Mouse (Mus musculus): ENCODE results near the gene Nxph4. TPM values are rescaled to one million over a fixed set of nuclear protein-coding genes. Genes with fewer than 3 reads are reported as not detected.

Nxph4 gene
- polyA plus RNA-seq, 1 experiment from 2014 or later = 0.13 TPM

DNA sequence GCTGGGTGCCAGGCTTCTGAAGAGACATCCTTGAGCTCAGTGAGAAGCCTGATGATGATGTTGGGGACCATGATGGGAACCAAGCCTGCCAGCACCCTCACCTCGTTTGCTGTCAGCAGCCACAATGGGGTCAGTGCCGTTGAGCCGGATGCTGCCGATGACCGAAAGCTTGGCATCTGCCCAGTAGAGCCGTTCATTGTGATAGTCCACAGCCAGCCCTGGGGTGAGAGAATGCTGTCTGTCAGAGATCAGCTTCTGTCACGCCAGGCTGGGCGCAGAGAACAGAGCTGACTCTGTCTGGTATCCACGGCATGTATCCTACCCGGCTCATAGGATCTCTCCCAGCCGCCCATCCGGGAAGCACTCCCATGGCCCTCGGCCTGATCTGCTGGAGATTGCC lies 7.7 kb upstream of the Nxph4 start:
- Histone ChIP-seq H3K36me3 (peaks cover 66% of the 10 kb centered on the region), H3K4me3 (replicated peaks) (no peak overlapping the region), H3K27me3 (peaks cover 21% of the 10 kb centered on the region), H3K27ac (no peak overlapping the region), H3K4me1 (replicated peaks) (no peaks in the 10 kb centered on the region), H3K9me3 (replicated peaks) (no peaks in the 10 kb centered on the region), H3K4me2 (no peak overlapping the region), H3K9ac (no peak overlapping the region)
- DNase-seq = no peak
- no peak for ATAC-seq (ENCODE audit: low read depth)
- WGBS (ENCODE audit: insufficient replicate concordance) = 73% methylated on average over 13 of the region's 13 CpGs

DNA sequence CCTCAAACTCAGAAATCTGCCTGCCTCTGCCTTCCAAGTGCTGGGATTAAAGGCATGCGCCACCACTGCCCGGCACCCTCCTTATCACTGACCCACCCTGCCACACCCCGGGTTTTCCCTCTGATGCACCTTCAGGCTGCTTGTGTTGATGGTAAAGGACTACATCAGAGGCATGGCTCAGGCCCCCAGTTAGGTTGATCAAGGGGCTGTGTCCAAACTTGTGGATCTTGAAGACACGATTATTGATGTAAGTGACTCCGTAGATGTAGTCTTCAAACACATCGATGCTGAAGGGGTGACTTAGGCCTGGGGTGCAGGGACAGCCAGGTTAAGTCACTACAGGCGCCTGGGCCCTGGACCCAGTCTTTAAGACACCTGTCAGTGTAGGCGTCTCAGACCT lies 7.2 kb upstream of the Nxph4 start:
- peaks cover 60% of the 10 kb centered on the region for H3K36me3 ChIP-seq
- 74% methylated on average over 8 of the region's 8 CpGs for WGBS (ENCODE audit: insufficient replicate concordance)

DNA sequence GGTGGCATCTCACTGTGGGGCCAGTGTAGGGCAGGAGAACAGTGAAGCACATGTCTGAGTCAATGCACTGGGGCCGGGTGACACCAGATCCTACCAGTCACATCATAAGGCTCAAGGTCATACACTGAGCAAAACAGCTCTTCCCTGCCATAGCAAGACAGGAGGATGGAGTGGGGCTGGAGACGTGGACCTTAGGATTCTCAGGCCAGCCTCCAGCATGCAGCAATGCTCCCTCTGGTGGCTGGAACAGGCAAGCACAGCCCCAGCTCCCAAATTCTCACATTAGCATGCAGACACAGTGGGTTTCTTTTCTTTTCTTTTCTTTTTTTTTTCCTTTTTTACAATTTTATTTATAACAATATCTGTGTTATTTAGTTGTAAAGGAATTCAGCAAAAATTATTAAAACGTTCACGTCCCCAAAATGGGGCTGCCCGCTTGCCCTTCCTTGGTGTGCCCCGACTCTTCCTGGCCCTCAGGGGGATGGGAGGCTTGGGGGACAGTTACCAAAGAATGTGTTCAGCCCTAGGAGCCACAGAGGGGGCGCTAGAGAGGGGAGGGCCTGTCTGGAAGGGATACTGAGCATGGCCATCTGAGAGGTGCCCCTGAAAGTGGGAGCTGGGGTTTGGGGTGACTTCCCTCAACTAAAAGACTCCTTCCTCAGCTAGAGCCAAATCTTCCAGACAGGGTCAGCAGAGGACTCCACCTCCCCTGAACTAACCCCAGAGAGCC lies 3.7 kb upstream of the Nxph4 start:
- H3K27me3 ChIP-seq = peaks cover 56% of the 10 kb centered on the region
- 27% methylated on average over 7 of the region's 7 CpGs for WGBS (ENCODE audit: insufficient replicate concordance)
- H3K4me3 ChIP-seq (replicated peaks) = no peak overlapping the region
- no peak overlapping the region for H3K4me2 ChIP-seq
- no peak overlapping the region for H3K9ac ChIP-seq
- DNase-seq = peak; percentile 44
- H3K27ac ChIP-seq = no peak overlapping the region
- no peaks in the 10 kb centered on the region for H3K9me3 ChIP-seq (replicated peaks)
- H3K36me3 ChIP-seq = peaks cover 34% of the 10 kb centered on the region
- peaks cover 13% of the 10 kb centered on the region for H3K4me1 ChIP-seq (replicated peaks)
- no peak for ATAC-seq (ENCODE audit: low read depth)

More for the DNA sequence above, 7.2 kb upstream of the Nxph4 start:
- ATAC-seq (ENCODE audit: low read depth) (no peak), DNase-seq (no peak)
- Histone ChIP-seq H3K4me2 (no peak overlapping the region), H3K27ac (no peak overlapping the region), H3K27me3 (peaks cover 25% of the 10 kb centered on the region), H3K4me3 (replicated peaks) (no peak overlapping the region), H3K4me1 (replicated peaks) (no peaks in the 10 kb centered on the region; the same call in 1 of the 2 replicates), H3K9ac (no peak overlapping the region), H3K9me3 (replicated peaks) (no peaks in the 10 kb centered on the region)

DNA sequence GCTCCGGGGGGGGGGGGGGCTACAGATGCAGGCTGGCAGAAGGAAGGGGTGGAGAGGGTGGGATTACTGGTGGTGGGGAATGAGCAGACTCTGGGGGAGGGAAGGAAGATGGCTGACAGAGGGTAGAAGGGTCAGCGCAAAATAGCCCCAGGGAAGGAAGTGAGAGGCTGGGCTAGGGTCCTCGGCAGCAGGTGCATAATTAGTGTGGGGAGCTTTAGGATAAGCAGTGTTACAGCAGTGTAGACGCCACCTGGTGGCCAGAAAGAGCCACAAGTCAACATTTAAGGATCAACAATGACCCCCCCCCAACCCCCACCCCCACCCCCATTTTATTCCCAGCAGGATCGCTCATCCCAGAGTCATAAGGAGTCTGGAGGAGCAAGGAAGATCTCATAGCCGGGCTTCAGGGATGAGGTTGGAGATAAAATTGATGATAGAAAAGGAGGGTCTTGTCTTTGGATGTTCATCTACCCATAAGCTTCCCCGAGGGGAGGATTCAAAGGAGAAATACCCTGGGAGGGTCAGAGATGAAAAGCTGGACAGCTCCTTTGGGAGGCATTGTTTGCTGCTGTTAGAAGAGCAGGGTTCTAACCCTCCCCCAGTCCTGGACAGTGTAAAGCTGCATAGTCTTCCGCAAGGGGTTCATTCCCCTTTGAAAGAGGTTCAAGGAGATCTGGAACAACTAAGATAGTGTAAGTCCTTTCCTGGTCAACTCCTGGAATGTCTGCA lies 2.4 kb upstream of the Nxph4 start:
- no peak overlapping the region for H3K4me2 ChIP-seq
- no peak for DNase-seq
- no peak overlapping the region for H3K4me3 ChIP-seq (replicated peaks)
- no peaks in the 10 kb centered on the region for H3K9me3 ChIP-seq (replicated peaks)
- H3K9ac ChIP-seq = no peak overlapping the region
- peaks cover 13% of the 10 kb centered on the region for H3K4me1 ChIP-seq (replicated peaks)
- peaks cover 27% of the 10 kb centered on the region for H3K36me3 ChIP-seq
- ATAC-seq (ENCODE audit: low read depth) = no peak
- peaks cover 67% of the 10 kb centered on the region for H3K27me3 ChIP-seq
- H3K27ac ChIP-seq = no peak overlapping the region
- 9% methylated on average over 8 of the region's 8 CpGs for WGBS (ENCODE audit: insufficient replicate concordance)

DNA sequence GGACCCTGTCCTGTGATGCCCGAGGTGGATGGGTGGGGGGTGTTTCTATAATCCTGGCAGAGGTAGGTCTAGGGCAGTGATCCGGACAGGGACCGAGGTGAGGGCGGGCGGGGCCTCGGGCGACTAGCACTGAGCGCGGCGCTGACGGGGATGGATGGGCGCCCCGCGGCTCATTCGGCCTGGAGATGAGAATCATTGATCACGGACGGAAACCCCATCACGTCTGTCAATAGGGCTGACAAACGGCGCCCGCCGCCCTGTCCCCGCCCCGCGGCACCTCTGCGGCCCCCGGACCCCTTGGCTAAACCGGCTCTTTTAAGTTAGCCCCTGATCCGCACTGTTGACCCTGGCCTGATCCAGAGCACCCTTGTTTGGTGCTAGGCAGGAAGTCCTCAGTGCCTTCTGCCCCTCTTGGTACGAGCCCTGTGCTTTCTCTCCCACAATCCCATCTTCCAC lies 598 bp upstream of the Nxph4 start:
- Histone ChIP-seq H3K4me1 (replicated peaks) (peaks cover 13% of the 10 kb centered on the region), H3K27me3 (peaks cover 84% of the 10 kb centered on the region), H3K4me2 (peak overlapping the region; percentile 59), H3K27ac (no peak overlapping the region), H3K4me3 (replicated peaks) (peak overlapping the region; percentile 42), H3K36me3 (peaks cover 11% of the 10 kb centered on the region), H3K9ac (no peak overlapping the region), H3K9me3 (replicated peaks) (no peaks in the 10 kb centered on the region)
- peak; percentile 32; the same call in 1 of the 2 replicates for ATAC-seq (ENCODE audit: low read depth)
- DNase-seq = no peak
- WGBS (ENCODE audit: insufficient replicate concordance) = 3% methylated on average over 30 of the region's 30 CpGs

DNA sequence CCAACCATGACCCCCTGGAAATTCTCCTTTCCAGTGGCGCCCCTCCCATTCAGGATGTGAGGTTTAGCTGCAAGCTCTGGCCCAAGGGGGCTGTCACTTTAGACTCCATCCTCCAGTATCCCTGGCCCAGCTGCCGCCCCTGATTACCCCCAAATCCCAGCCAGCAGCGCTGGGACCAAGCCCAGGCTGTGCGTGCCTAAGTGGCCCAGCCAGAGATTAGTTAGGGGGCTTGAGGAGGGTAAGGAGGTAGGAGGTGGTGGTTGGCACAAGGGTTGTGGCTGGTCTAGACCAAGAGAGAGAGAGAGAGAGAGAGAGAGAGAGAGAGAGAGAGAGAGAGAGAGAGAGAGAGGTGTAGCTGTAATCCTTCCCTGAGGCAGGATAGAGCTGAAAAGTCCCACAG lies 2.8 kb downstream of the Nxph4 start:
- no peak overlapping the region for H3K27ac ChIP-seq
- H3K4me3 ChIP-seq (replicated peaks) = no peak overlapping the region
- H3K36me3 ChIP-seq = no peaks in the 10 kb centered on the region
- peaks cover 16% of the 10 kb centered on the region for H3K4me1 ChIP-seq (replicated peaks)
- peaks cover 100% of the 10 kb centered on the region for H3K27me3 ChIP-seq
- no peak for DNase-seq
- no peak for ATAC-seq (ENCODE audit: low read depth)
- H3K9me3 ChIP-seq (replicated peaks) = no peaks in the 10 kb centered on the region
- WGBS (ENCODE audit: insufficient replicate concordance) = 4% methylated on average over 4 of the region's 4 CpGs
- no peak overlapping the region for H3K4me2 ChIP-seq
- H3K9ac ChIP-seq = no peak overlapping the region

DNA sequence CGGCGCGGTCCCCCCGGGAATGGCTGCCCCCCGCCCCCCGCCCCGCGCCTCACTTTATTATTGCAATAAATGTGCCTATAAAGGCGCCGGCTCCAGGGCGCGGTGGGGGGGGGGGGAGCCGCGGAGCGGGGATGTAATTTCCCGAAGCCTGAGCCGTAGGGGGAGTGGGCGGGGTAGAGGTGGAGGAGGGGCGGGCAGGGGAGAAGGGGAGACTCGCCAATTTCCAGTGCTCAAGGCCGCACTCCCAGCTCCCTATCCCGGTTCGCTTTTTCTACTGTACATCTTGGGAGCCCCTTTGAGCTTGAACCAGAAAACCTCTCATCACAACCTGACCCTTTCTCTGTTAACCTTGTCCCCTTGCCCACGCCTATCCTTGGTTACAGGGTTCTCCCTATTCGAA lies 3.4 kb downstream of the Nxph4 start:
- Histone ChIP-seq H3K36me3 (no peaks in the 10 kb centered on the region), H3K4me1 (replicated peaks) (peaks cover 21% of the 10 kb centered on the region), H3K27ac (no peak overlapping the region), H3K9me3 (replicated peaks) (no peaks in the 10 kb centered on the region), H3K4me3 (replicated peaks) (no peak overlapping the region), H3K4me2 (no peak overlapping the region), H3K9ac (no peak overlapping the region), H3K27me3 (peaks cover 100% of the 10 kb centered on the region)
- no peak for DNase-seq
- no peak for ATAC-seq (ENCODE audit: low read depth)
- WGBS (ENCODE audit: insufficient replicate concordance) = 3% methylated on average over 23 of the region's 25 CpGs

DNA sequence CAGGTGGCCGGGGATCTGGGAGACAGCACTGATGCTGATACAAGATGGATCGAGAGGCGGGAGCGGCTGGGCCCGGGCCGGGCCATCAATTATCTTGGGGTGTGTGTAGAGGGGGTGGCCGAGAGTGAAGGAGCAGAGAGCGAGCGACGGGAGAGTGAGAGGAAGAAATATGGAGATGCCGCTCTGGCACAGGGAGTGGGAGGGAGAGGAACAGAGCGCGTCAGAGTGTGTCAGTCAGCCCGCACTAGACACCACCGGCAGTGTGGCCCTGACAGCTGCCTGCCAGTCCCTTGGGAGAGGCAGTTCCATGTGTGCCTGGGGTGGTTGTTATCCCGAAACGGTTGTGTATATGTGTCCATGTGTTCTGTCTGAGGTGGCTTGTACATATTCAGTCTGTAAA lies 6.9 kb downstream of the Nxph4 start:
- 8% methylated on average over 17 of the region's 17 CpGs for WGBS (ENCODE audit: insufficient replicate concordance)
- Histone ChIP-seq H3K27ac (no peak overlapping the region), H3K4me1 (replicated peaks) (peaks cover 13% of the 10 kb centered on the region), H3K4me2 (no peak overlapping the region), H3K9ac (no peak overlapping the region), H3K36me3 (no peaks in the 10 kb centered on the region), H3K9me3 (replicated peaks) (no peaks in the 10 kb centered on the region), H3K4me3 (replicated peaks) (no peak overlapping the region), H3K27me3 (peaks cover 97% of the 10 kb centered on the region)
- DNase-seq (no peak), ATAC-seq (ENCODE audit: low read depth) (no peak)

DNA sequence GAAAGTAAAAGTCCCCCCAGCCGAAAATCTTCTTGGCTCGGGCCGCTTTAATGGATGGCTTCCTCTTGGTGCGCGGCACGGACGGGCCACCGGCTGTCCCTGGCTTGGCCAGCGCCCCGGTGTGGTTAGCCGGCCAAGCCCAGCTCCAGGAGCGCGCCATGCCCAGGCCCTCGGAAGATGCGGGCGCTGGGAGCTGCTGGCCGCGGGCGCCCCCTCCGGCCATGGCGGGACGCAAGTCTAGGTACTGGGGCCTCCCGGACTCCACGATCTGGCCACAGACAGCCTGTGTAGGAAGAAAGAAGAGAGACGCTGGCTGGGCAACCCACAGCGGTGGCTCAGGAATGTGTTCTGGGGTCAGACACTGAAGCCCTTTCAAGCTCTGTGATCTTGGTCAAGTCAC lies 7.7 kb downstream of the Nxph4 start:
- Histone ChIP-seq H3K36me3 (no peaks in the 10 kb centered on the region), H3K9ac (no peak overlapping the region), H3K9me3 (replicated peaks) (no peaks in the 10 kb centered on the region), H3K27me3 (peaks cover 89% of the 10 kb centered on the region), H3K4me2 (peak overlapping the region; percentile 46), H3K27ac (no peak overlapping the region), H3K4me3 (replicated peaks) (peak overlapping the region; percentile 32), H3K4me1 (replicated peaks) (peaks cover 16% of the 10 kb centered on the region)
- peak; percentile 13; the same call in 1 of the 2 replicates for ATAC-seq (ENCODE audit: low read depth)
- DNase-seq = peak; percentile 27
- whole genome bisulfite sequencing (ENCODE audit: insufficient replicate concordance) = under 1% methylated on average over 26 of the region's 26 CpGs

DNA sequence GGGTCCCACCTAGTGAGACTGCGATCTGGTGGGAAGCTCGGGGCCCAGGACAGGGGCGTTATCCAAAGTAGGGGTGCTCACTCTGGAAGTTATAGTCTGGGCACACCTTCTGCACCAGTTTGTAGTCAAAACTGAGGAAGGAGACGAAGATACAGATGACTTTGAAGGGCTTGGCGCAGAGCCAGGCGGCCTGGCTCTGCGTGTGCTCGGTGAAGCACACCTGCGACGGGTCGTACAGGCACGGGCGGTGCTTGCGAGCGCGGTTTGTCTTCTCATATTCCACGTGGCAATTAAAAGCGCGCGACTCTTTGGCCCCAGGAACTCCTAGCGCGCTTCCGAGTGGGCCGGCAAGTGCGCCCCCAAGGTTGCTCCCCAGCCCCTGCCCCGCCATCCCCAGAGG lies 8.3 kb downstream of the Nxph4 start:
- Histone ChIP-seq H3K9ac (no peak overlapping the region), H3K36me3 (no peaks in the 10 kb centered on the region), H3K4me2 (peak overlapping the region; percentile 46), H3K4me3 (replicated peaks) (peak overlapping the region; percentile 32), H3K27me3 (peaks cover 82% of the 10 kb centered on the region), H3K4me1 (replicated peaks) (peaks cover 23% of the 10 kb centered on the region), H3K27ac (no peak overlapping the region), H3K9me3 (replicated peaks) (no peaks in the 10 kb centered on the region)
- DNase-seq (no peak), ATAC-seq (ENCODE audit: low read depth) (no peak)
- WGBS (ENCODE audit: insufficient replicate concordance) = 5% methylated on average over 26 of the region's 26 CpGs

DNA sequence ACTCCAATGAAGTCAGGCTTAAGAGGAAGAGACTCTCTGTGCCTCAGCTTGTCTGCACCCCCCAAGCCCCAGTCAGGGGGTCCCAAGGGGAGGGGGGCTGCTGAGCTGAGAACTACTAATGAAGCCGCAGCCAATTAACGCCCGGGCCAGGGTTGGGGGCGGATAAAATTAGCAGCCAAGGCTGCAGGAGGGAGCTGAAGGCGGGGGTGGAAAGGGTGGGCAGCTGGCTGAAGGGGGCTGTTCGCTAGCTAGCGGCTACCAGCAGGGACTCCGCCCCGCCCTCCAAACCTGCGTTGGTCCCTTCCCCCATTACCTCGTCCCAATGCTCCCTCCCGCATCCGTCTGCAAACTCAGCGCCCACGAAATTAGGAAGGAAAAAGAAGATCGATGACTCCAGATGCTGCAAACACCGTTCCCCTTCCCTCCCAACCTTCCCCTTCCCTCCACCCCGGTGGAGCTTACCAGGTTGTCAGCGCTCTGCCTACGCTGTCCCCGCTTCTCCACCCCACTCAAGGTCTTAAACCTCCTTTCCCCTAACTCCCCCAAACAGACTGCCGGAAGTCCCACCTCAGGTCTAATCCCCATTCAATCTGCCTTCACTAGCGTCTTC lies 9.6 kb downstream of the Nxph4 start:
- DNase-seq = no peak

More for the DNA sequence above, 9.6 kb downstream of the Nxph4 start:
- 6% methylated on average over 22 of the region's 23 CpGs for WGBS (ENCODE audit: insufficient replicate concordance)
- H3K9me3 ChIP-seq (replicated peaks) = no peaks in the 10 kb centered on the region
- peaks cover 36% of the 10 kb centered on the region for H3K4me1 ChIP-seq (replicated peaks)
- H3K9ac ChIP-seq = no peak overlapping the region
- no peak for ATAC-seq (ENCODE audit: low read depth)
- peaks cover 69% of the 10 kb centered on the region for H3K27me3 ChIP-seq
- no peak overlapping the region for H3K27ac ChIP-seq
- H3K4me2 ChIP-seq = no peak overlapping the region
- H3K36me3 ChIP-seq = peaks cover 12% of the 10 kb centered on the region
- H3K4me3 ChIP-seq (replicated peaks) = no peak overlapping the region
